Mouse (Mus musculus) hindbrain, embryonic 15.5 days (tissue): Measurements from ENCODE around the gene Dnajb5. TPM values are rescaled to one million over a fixed set of nuclear protein-coding genes. Genes with fewer than 3 reads are reported as not detected.

Experiments used
- ATAC-seq: fragments of 200-750 bp; cut with Nextera tagmentation; 2 replicates; pipeline ENCODE4 v1.8.0; 2017; ENCODE audit warnings: low read depth, moderate number of reproducible peaks, moderate TSS enrichment; ENCODE audit not compliant: low FRiP score
- H3K27ac ChIP-seq: fragments of 300-500 bp; sonication (generic); replicated peaks from 2 replicates; pipeline ENCODE4 v1.5.1; 2015; ENCODE audit warnings: mild to moderate bottlenecking, inconsistent platforms
- H3K27me3 ChIP-seq: fragments of 300-500 bp; sonication (generic); 2 replicates; pipeline ENCODE4 v1.6.1; 2015; ENCODE audit warnings: control low read depth, inconsistent platforms
- H3K36me3 ChIP-seq: fragments of 300-500 bp; sonication (generic); 2 replicates; pipeline ENCODE4 v1.6.1; 2015; ENCODE audit warnings: control low read depth, inconsistent platforms
- H3K4me1 ChIP-seq: fragments of 300-500 bp; sonication (generic); replicated peaks from 2 replicates; pipeline ENCODE4 v1.6.1; 2015; ENCODE audit warnings: control low read depth, inconsistent platforms
- H3K4me2 ChIP-seq: fragments of 300-500 bp; sonication (generic); 2 replicates; pipeline ENCODE4 v1.6.1; 2015; ENCODE audit warnings: moderate library complexity, mild to moderate bottlenecking, inconsistent platforms
- H3K4me3 ChIP-seq: fragments of 300-500 bp; sonication (generic); 2 replicates; pipeline ENCODE4 v1.5.1; 2015; ENCODE audit warnings: mild to moderate bottlenecking, inconsistent platforms
- H3K9ac ChIP-seq: fragments of 300-500 bp; sonication (generic); 2 replicates; pipeline ENCODE4 v1.6.1; 2015; ENCODE audit warnings: inconsistent platforms
- H3K9me3 ChIP-seq: fragments of 300-500 bp; sonication (generic); 2 replicates; pipeline ENCODE4 v1.6.1; 2016; ENCODE audit warnings: control low read depth, inconsistent platforms
- WGBS: fragments of 180-500 bp; shearing (Covaris S2); methylation state at CpG from one replicate; pipeline ENCODE4 v1.1.7; 2015; 5-methylcytosine and 5-hydroxymethylcytosine counted together
- polyA plus RNA-seq: library from polyadenylated mRNA; unstranded; fragments of >200 nt; fragmentation: Nextera tagmentation; extraction: Ambion mirVana; gene quantifications from 2 replicates; pipeline ENCODE4 v1.2.1, GENCODE M21; 2015

Gene Dnajb5
- polyA plus RNA-seq, 1 experiment from 2014 or later, result 46.3 TPM

- WGBS, result 67% methylated on average over 2 of the region's 2 CpGs
- Histone ChIP-seq H3K36me3 (no peaks in the 10 kb centered on the region), H3K27me3 (no peaks in the 10 kb centered on the region), H3K9me3 (no peaks in the 10 kb centered on the region), H3K4me3 (no peak overlapping the region), H3K9ac (no peak overlapping the region), H3K27ac (0 out of 2 replicates have a peak overlapping the region, but pooled peaks have one; percentile 30), H3K4me1 (peaks cover 19% of the 10 kb centered on the region), H3K4me2 (no peak overlapping the region)
- no peak for ATAC-seq
Measured at GRCm38 (mm10) chr4:42921536-42921935, 28.1 kb upstream of the Dnajb5 start.

- peaks cover 19% of the 10 kb centered on the region for H3K4me1 ChIP-seq
- no peaks in the 10 kb centered on the region for H3K9me3 ChIP-seq
- H3K4me2 ChIP-seq, result no peak overlapping the region
- ATAC-seq, result peak; percentile 27; the same call in 1 of the 2 replicates
- no peaks in the 10 kb centered on the region for H3K27me3 ChIP-seq
- H3K27ac ChIP-seq, result 0 out of 2 replicates have a peak overlapping the region, but pooled peaks have one; percentile 30
- 52% methylated on average over 6 of the region's 6 CpGs for WGBS
- no peak overlapping the region for H3K9ac ChIP-seq
- H3K36me3 ChIP-seq, result no peaks in the 10 kb centered on the region
- no peak overlapping the region for H3K4me3 ChIP-seq
Measured at GRCm38 (mm10) chr4:42922056-42922455, 27.6 kb upstream of the Dnajb5 start.

- Histone ChIP-seq H3K4me1 (peaks cover 19% of the 10 kb centered on the region), H3K36me3 (no peaks in the 10 kb centered on the region), H3K4me3 (no peak overlapping the region), H3K9ac (no peak overlapping the region), H3K27ac (0 out of 2 replicates have a peak overlapping the region, but pooled peaks have one; percentile 7), H3K27me3 (no peaks in the 10 kb centered on the region), H3K4me2 (no peak overlapping the region), H3K9me3 (no peaks in the 10 kb centered on the region)
- 90% methylated on average over 8 of the region's 8 CpGs for WGBS
- ATAC-seq, result no peak
Measured at GRCm38 (mm10) chr4:42922461-42922860, 27.2 kb upstream of the Dnajb5 start.

GRCm38 (mm10) chr4:42924095-42924710 is 25.4 kb upstream of the Dnajb5 start:
- 76% methylated on average over 13 of the region's 13 CpGs for WGBS
- Histone ChIP-seq H3K9ac (no peak overlapping the region), H3K27me3 (no peaks in the 10 kb centered on the region), H3K27ac (no peak overlapping the region), H3K9me3 (no peaks in the 10 kb centered on the region), H3K4me3 (no peak overlapping the region), H3K4me2 (no peak overlapping the region), H3K4me1 (peaks cover 12% of the 10 kb centered on the region), H3K36me3 (no peaks in the 10 kb centered on the region)
- no peak for ATAC-seq

- Histone ChIP-seq H3K4me1 (no peaks in the 10 kb centered on the region), H3K4me3 (no peak overlapping the region), H3K9ac (no peak overlapping the region), H3K36me3 (no peaks in the 10 kb centered on the region), H3K9me3 (no peaks in the 10 kb centered on the region), H3K27me3 (no peaks in the 10 kb centered on the region), H3K27ac (no peak overlapping the region), H3K4me2 (no peak overlapping the region)
- ATAC-seq, result no peak
- WGBS, result 84% methylated on average over 5 of the region's 5 CpGs
Measured at GRCm38 (mm10) chr4:42928209-42928608, 21.4 kb upstream of the Dnajb5 start.

- Histone ChIP-seq H3K4me2 (no peak overlapping the region), H3K36me3 (no peaks in the 10 kb centered on the region), H3K9ac (no peak overlapping the region), H3K4me1 (0 out of 2 replicates have a peak, but pooled peaks cover 4% of the 10 kb centered on the region), H3K27ac (no peak overlapping the region), H3K9me3 (no peaks in the 10 kb centered on the region), H3K27me3 (no peaks in the 10 kb centered on the region), H3K4me3 (no peak overlapping the region)
- WGBS, result 94% methylated on average over 9 of the region's 9 CpGs
- no peak for ATAC-seq
Measured at GRCm38 (mm10) chr4:42928952-42929351, 20.7 kb upstream of the Dnajb5 start.

GRCm38 (mm10) chr4:42932229-42932969 is 17.2 kb upstream of the Dnajb5 start:
- no peak overlapping the region for H3K27ac ChIP-seq
- WGBS, result 65% methylated on average over 8 of the region's 8 CpGs
- H3K4me2 ChIP-seq, result no peak overlapping the region
- H3K4me1 ChIP-seq, result 0 out of 2 replicates have a peak, but pooled peaks cover 4% of the 10 kb centered on the region
- ATAC-seq, result no peak
- no peak overlapping the region for H3K4me3 ChIP-seq
- H3K36me3 ChIP-seq, result peaks cover 3% of the 10 kb centered on the region; the same call in 1 of the 2 replicates
- H3K27me3 ChIP-seq, result no peaks in the 10 kb centered on the region
- H3K9ac ChIP-seq, result no peak overlapping the region
- H3K9me3 ChIP-seq, result no peaks in the 10 kb centered on the region

GRCm38 (mm10) chr4:42933630-42934029 is 16.0 kb upstream of the Dnajb5 start:
- Histone ChIP-seq H3K4me1 (0 out of 2 replicates have a peak, but pooled peaks cover 4% of the 10 kb centered on the region), H3K36me3 (peaks cover 12% of the 10 kb centered on the region), H3K9ac (no peak overlapping the region), H3K4me2 (peak overlapping the region; percentile 33), H3K27ac (no peak overlapping the region), H3K27me3 (no peaks in the 10 kb centered on the region), H3K4me3 (no peak overlapping the region), H3K9me3 (no peaks in the 10 kb centered on the region)
- ATAC-seq, result no peak
- 9% methylated on average over 22 of the region's 22 CpGs for WGBS

- no peak overlapping the region for H3K4me2 ChIP-seq
Measured at GRCm38 (mm10) chr4:42941396-42941795, 8.2 kb upstream of the Dnajb5 start.

GRCm38 (mm10) chr4:42943341-42943740 is 6.3 kb upstream of the Dnajb5 start:
- no peaks in the 10 kb centered on the region for H3K9me3 ChIP-seq
- WGBS, result 54% methylated on average over 5 of the region's 5 CpGs
- H3K4me1 ChIP-seq, result peaks cover 28% of the 10 kb centered on the region
- H3K27me3 ChIP-seq, result no peaks in the 10 kb centered on the region
- H3K9ac ChIP-seq, result no peak overlapping the region
- H3K4me2 ChIP-seq, result no peak overlapping the region
- no peak for ATAC-seq
- no peak overlapping the region for H3K4me3 ChIP-seq
- peaks cover 18% of the 10 kb centered on the region for H3K36me3 ChIP-seq
- H3K27ac ChIP-seq, result no peak overlapping the region

More at GRCm38 (mm10) chr4:42941396-42941795, 8.2 kb upstream of the Dnajb5 start:
- no peak overlapping the region for H3K4me3 ChIP-seq
- 72% methylated on average over 7 of the region's 7 CpGs for WGBS
- no peak overlapping the region for H3K9ac ChIP-seq
- peaks cover 9% of the 10 kb centered on the region for H3K4me1 ChIP-seq
- H3K9me3 ChIP-seq, result no peaks in the 10 kb centered on the region
- ATAC-seq, result no peak
- no peak overlapping the region for H3K27ac ChIP-seq
- no peaks in the 10 kb centered on the region for H3K27me3 ChIP-seq
- H3K36me3 ChIP-seq, result peaks cover 25% of the 10 kb centered on the region

- no peaks in the 10 kb centered on the region for H3K27me3 ChIP-seq
- no peak overlapping the region for H3K4me3 ChIP-seq
- ATAC-seq, result no peak
- H3K4me2 ChIP-seq, result no peak overlapping the region
- H3K9ac ChIP-seq, result no peak overlapping the region
- peaks cover 37% of the 10 kb centered on the region for H3K4me1 ChIP-seq
- H3K36me3 ChIP-seq, result peaks cover 15% of the 10 kb centered on the region
- no peak overlapping the region for H3K27ac ChIP-seq
- 89% methylated on average over 9 of the region's 9 CpGs for WGBS
- no peaks in the 10 kb centered on the region for H3K9me3 ChIP-seq
Measured at GRCm38 (mm10) chr4:42944185-42944584, 5.4 kb upstream of the Dnajb5 start.

- Histone ChIP-seq H3K27me3 (no peaks in the 10 kb centered on the region), H3K9ac (no peak overlapping the region), H3K4me3 (no peak overlapping the region), H3K4me1 (peaks cover 39% of the 10 kb centered on the region), H3K36me3 (peaks cover 7% of the 10 kb centered on the region; the same call in 1 of the 2 replicates), H3K9me3 (no peaks in the 10 kb centered on the region), H3K4me2 (no peak overlapping the region), H3K27ac (no peak overlapping the region)
- WGBS, result 19% methylated on average over 6 of the region's 6 CpGs
- ATAC-seq, result no peak
Measured at GRCm38 (mm10) chr4:42945043-42945442, 4.6 kb upstream of the Dnajb5 start.
